Mouse (Mus musculus) MEL (cell line): ENCODE data around the gene Chrd.

Source experiments
- CHD2 ChIP-seq: IDR thresholded peaks from 2 replicates; pipeline ENCODE4 v1.6.1; 2011; ENCODE audit warnings: low read length, improper control_type of control experiment
- CTCF ChIP-seq, 3 experiments: IDR thresholded peaks in 2 of 3; conservative IDR thresholded peaks in 1 of 3; 2 replicates each; pipeline ENCODE4 v1.5.1; 2011 to 2012; ENCODE audit warnings: low read length in 3 of 3, low read depth in 2 of 3, mild to moderate bottlenecking in 2 of 3, improper control_type of control experiment in 1 of 3, inconsistent platforms in 1 of 3, mixed read lengths in 1 of 3, moderate library complexity in 1 of 3; ENCODE audit not compliant: control insufficient read depth in 1 of 3, insufficient read depth in 1 of 3, poor library complexity in 1 of 3, severe bottlenecking in 1 of 3
- EP300 ChIP-seq, 2 experiments: IDR thresholded peaks; 2 replicates each; pipeline ENCODE4 v1.6.1; 2011; ENCODE audit warnings: improper control_type of control experiment in 2 of 2, low read length in 2 of 2, low read depth in 1 of 2, mild to moderate bottlenecking in 1 of 2
- ETS1 ChIP-seq: IDR thresholded peaks from 2 replicates; pipeline ENCODE4 v1.6.1; 2012; ENCODE audit warnings: low read depth, mild to moderate bottlenecking, inconsistent platforms, low read length, improper control_type of control experiment, moderate library complexity
- GABPA ChIP-seq: IDR thresholded peaks from 2 replicates; pipeline ENCODE4 v1.6.1; 2012; ENCODE audit warnings: low read depth, mild to moderate bottlenecking, inconsistent platforms, low read length, improper control_type of control experiment, moderate library complexity
- NELFE ChIP-seq: IDR thresholded peaks from 2 replicates; pipeline ENCODE4 v1.6.1; 2011; ENCODE audit warnings: low read depth, low read length, improper control_type of control experiment
- POLR2A ChIP-seq, 2 experiments: IDR thresholded peaks; 2 replicates each; pipeline ENCODE4 v1.6.1; 2011 to 2012; ENCODE audit warnings: low read length in 2 of 2, mild to moderate bottlenecking in 2 of 2, control low read depth in 1 of 2, improper control_type of control experiment in 1 of 2, low read depth in 1 of 2, moderate library complexity in 1 of 2; ENCODE audit not compliant: control insufficient read depth in 1 of 2, insufficient read depth in 1 of 2, poor library complexity in 1 of 2
- RAD21 ChIP-seq: IDR thresholded peaks from 2 replicates; pipeline ENCODE4 v1.6.1; 2011; ENCODE audit warnings: mild to moderate bottlenecking, low read depth, low read length, improper control_type of control experiment
- SIN3A ChIP-seq: IDR thresholded peaks from 2 replicates; pipeline ENCODE4 v1.6.1; 2012; ENCODE audit warnings: low read length, improper control_type of control experiment, inconsistent platforms
- SMC3 ChIP-seq: IDR thresholded peaks from 2 replicates; pipeline ENCODE4 v1.6.1; 2011; ENCODE audit warnings: low read depth, low read length, improper control_type of control experiment
- TCF12 ChIP-seq: IDR thresholded peaks from 2 replicates; pipeline ENCODE4 v1.6.1; 2014; ENCODE audit warnings: low read depth, mild to moderate bottlenecking, inconsistent platforms, low read length, improper control_type of control experiment, moderate library complexity
- USF1 ChIP-seq: IDR thresholded peaks from 2 replicates; pipeline ENCODE4 v1.6.1; 2014; ENCODE audit warnings: low read depth, mild to moderate bottlenecking, inconsistent platforms, low read length, improper control_type of control experiment, moderate library complexity
- USF2 ChIP-seq, 2 experiments: IDR thresholded peaks; 2 replicates each; pipeline ENCODE4 v1.6.1; 2011 to 2012; ENCODE audit warnings: improper control_type of control experiment in 2 of 2, low read length in 2 of 2, borderline replicate concordance in 1 of 2, inconsistent platforms in 1 of 2, low read depth in 1 of 2, mild to moderate bottlenecking in 1 of 2; ENCODE audit not compliant: insufficient read depth in 1 of 2

GRCm38 (mm10) chr16:20717181-20717977 is 15.5 kb upstream of the Chrd start, which contains the start of the genes Polr2h and Clcn2:
- TF ChIP-seq CTCF (IDR thresholded peaks at IDR 0.05 in 2 of 3, conservative IDR thresholded peaks at IDR 0.05 in 1 of 3; ENCODE audit: control insufficient read depth in 1 of 3, insufficient read depth in 1 of 3, low read depth in 2 of 3, low read length in 3 of 3, poor library complexity in 1 of 3, severe bottlenecking in 1 of 3) (peak in 2 of 3 experiments; percentile 77 to 84; a peak in 5 of 6 replicates), POLR2A (IDR thresholded peaks at IDR 0.05; ENCODE audit: control insufficient read depth in 1 of 2, insufficient read depth in 1 of 2, low read depth in 1 of 2, low read length in 2 of 2, poor library complexity in 1 of 2) (peak; percentile 79 to 82), SIN3A (peak; percentile 88), SMC3 (peak; percentile 21; the same call in 1 of the 2 replicates), NELFE (peak; percentile 89), GABPA (no peak), EP300 (IDR thresholded peaks at IDR 0.05; ENCODE audit: low read depth in 1 of 2, low read length in 2 of 2) (no peak), RAD21 (peak; percentile 22), CHD2 (no peak), USF2 (IDR thresholded peaks at IDR 0.05; ENCODE audit: borderline replicate concordance in 1 of 2, insufficient read depth in 1 of 2, low read depth in 1 of 2, low read length in 2 of 2) (no peak), ETS1 (peak; percentile 38; the same call in 1 of the 2 replicates), TCF12 (peak; percentile 27; the same call in 1 of the 2 replicates), USF1 (peak; percentile 79)
